Mouse (Mus musculus) kidney, embryonic 14.5 days (tissue): ENCODE measurements at regions not wholly inside any gene's neighbourhood (a gene's known extent, or its start where the extent isn't known, plus 50 kb on each side); places are given as distances from the start of the nearest gene placed in this dataset.

Experiments
- ATAC-seq: fragments of 200-750 bp; cut with Nextera tagmentation; 2 replicates; pipeline ENCODE4 v1.8.0; 2017; ENCODE audit warnings: moderate number of reproducible peaks, mild to moderate bottlenecking, moderate TSS enrichment, moderate library complexity; ENCODE audit not compliant: low FRiP score, low TSS enrichment
- H3K27ac ChIP-seq: fragments of 300-500 bp; sonication (generic); 2 replicates; pipeline ENCODE4 v1.5.1; 2014; ENCODE audit warnings: low read depth, mild to moderate bottlenecking, low read length, moderate library complexity, mixed read lengths
- H3K27me3 ChIP-seq: fragments of 300-500 bp; sonication (generic); 2 replicates; pipeline ENCODE4 v1.6.1; 2014; ENCODE audit warnings: mild to moderate bottlenecking, low read length; ENCODE audit not compliant: control insufficient read depth, insufficient read depth
- H3K36me3 ChIP-seq: fragments of 300-500 bp; sonication (generic); 2 replicates; pipeline ENCODE4 v1.6.1; 2014; ENCODE audit warnings: low read length, mixed read lengths; ENCODE audit not compliant: control insufficient read depth, insufficient read depth
- H3K4me1 ChIP-seq: fragments of 300-500 bp; sonication (generic); 2 replicates; pipeline ENCODE4 v1.6.1; 2014; ENCODE audit warnings: low read length, mixed read lengths; ENCODE audit not compliant: control insufficient read depth, insufficient read depth
- H3K4me2 ChIP-seq: fragments of 300-500 bp; sonication (generic); replicated peaks from 2 replicates; pipeline ENCODE4 v1.6.1; 2014; ENCODE audit warnings: low read depth, mild to moderate bottlenecking, low read length
- H3K4me3 ChIP-seq: fragments of 300-500 bp; sonication (generic); 2 replicates; pipeline ENCODE4 v1.5.1; 2014; ENCODE audit warnings: mild to moderate bottlenecking, low read length
- H3K9ac ChIP-seq: fragments of 300-500 bp; sonication (generic); 2 replicates; pipeline ENCODE4 v1.6.1; 2014; ENCODE audit warnings: low read depth, mild to moderate bottlenecking, low read length, moderate library complexity
- H3K9me3 ChIP-seq: fragments of 300-500 bp; sonication (generic); 2 replicates; pipeline ENCODE4 v1.6.1; 2016; ENCODE audit warnings: low read length; ENCODE audit not compliant: control insufficient read depth
- WGBS: fragments of 180-500 bp; shearing (Covaris S2); extraction: QIAGEN DNeasy Blood & Tissue Kit; methylation state at CpG from one replicate; pipeline ENCODE4 v1.1.7; 2014; 5-methylcytosine and 5-hydroxymethylcytosine counted together

- Histone ChIP-seq H3K4me3 (no peak overlapping the region), H3K9ac (no peak overlapping the region), H3K4me1 (no peaks in the 10 kb centered on the region), H3K36me3 (no peaks in the 10 kb centered on the region), H3K27me3 (no peaks in the 10 kb centered on the region), H3K9me3 (no peaks in the 10 kb centered on the region), H3K4me2 (no peak overlapping the region), H3K27ac (no peak overlapping the region)
- 50% methylated on average over 3 of the region's 3 CpGs for WGBS
- ATAC-seq: no peak
These were observed 177.2 kb upstream of the Pard3b start for GRCm38 (mm10) chr1:61461435-61461834.

- Histone ChIP-seq H3K27ac (no peak overlapping the region), H3K9me3 (no peaks in the 10 kb centered on the region), H3K9ac (no peak overlapping the region), H3K27me3 (no peaks in the 10 kb centered on the region), H3K4me3 (no peak overlapping the region), H3K4me1 (no peaks in the 10 kb centered on the region), H3K4me2 (no peak overlapping the region), H3K36me3 (no peaks in the 10 kb centered on the region)
- no peak for ATAC-seq
- 71% methylated on average over 5 of the region's 5 CpGs for WGBS
These were observed 167.9 kb upstream of the Pard3b start for GRCm38 (mm10) chr1:61470617-61471214.

GRCm38 (mm10) chr1:61471779-61472578 is 166.6 kb upstream of the Pard3b start:
- Histone ChIP-seq H3K27ac (no peak overlapping the region), H3K36me3 (no peaks in the 10 kb centered on the region), H3K4me1 (no peaks in the 10 kb centered on the region), H3K27me3 (no peaks in the 10 kb centered on the region), H3K4me2 (no peak overlapping the region), H3K9ac (no peak overlapping the region), H3K9me3 (no peaks in the 10 kb centered on the region), H3K4me3 (no peak overlapping the region)
- 89% methylated on average over 6 of the region's 6 CpGs for WGBS
- no peak for ATAC-seq

GRCm38 (mm10) chr1:61472579-61473242 is 165.9 kb upstream of the Pard3b start:
- Histone ChIP-seq H3K4me1 (no peaks in the 10 kb centered on the region), H3K27me3 (no peaks in the 10 kb centered on the region), H3K4me2 (no peak overlapping the region), H3K27ac (no peak overlapping the region), H3K4me3 (no peak overlapping the region), H3K9ac (no peak overlapping the region), H3K36me3 (no peaks in the 10 kb centered on the region), H3K9me3 (no peaks in the 10 kb centered on the region)
- ATAC-seq: no peak
- WGBS: 80% methylated on average over 13 of the region's 13 CpGs

- Histone ChIP-seq H3K27ac (no peak overlapping the region), H3K27me3 (no peaks in the 10 kb centered on the region), H3K4me3 (no peak overlapping the region), H3K9ac (no peak overlapping the region), H3K4me1 (no peaks in the 10 kb centered on the region), H3K4me2 (no peak overlapping the region), H3K9me3 (no peaks in the 10 kb centered on the region; the same call in 1 of the 2 replicates), H3K36me3 (no peaks in the 10 kb centered on the region)
- ATAC-seq: no peak
- 96% methylated on average over 3 of the region's 3 CpGs for WGBS
These were observed 153.2 kb upstream of the Pard3b start for GRCm38 (mm10) chr1:61485459-61485858.

- Histone ChIP-seq H3K27ac (no peak overlapping the region), H3K4me2 (no peak overlapping the region), H3K4me1 (no peaks in the 10 kb centered on the region), H3K4me3 (no peak overlapping the region), H3K27me3 (no peaks in the 10 kb centered on the region), H3K36me3 (no peaks in the 10 kb centered on the region), H3K9me3 (no peaks in the 10 kb centered on the region), H3K9ac (no peak overlapping the region)
- WGBS: 90% methylated on average over 1 of the region's 1 CpGs
- no peak for ATAC-seq
These were observed 113.7 kb upstream of the Pard3b start for GRCm38 (mm10) chr1:61524886-61525285.

GRCm38 (mm10) chr1:61525881-61526280 is 112.7 kb upstream of the Pard3b start:
- Histone ChIP-seq H3K4me3 (no peak overlapping the region), H3K9me3 (no peaks in the 10 kb centered on the region), H3K4me2 (no peak overlapping the region), H3K9ac (no peak overlapping the region), H3K27ac (no peak overlapping the region), H3K4me1 (0 out of 2 replicates have a peak, but pooled peaks cover 5% of the 10 kb centered on the region), H3K36me3 (no peaks in the 10 kb centered on the region), H3K27me3 (no peaks in the 10 kb centered on the region)
- WGBS: 93% methylated on average over 8 of the region's 8 CpGs
- no peak for ATAC-seq

- Histone ChIP-seq H3K27me3 (no peaks in the 10 kb centered on the region), H3K36me3 (no peaks in the 10 kb centered on the region), H3K4me1 (peaks cover 10% of the 10 kb centered on the region; the same call in 1 of the 2 replicates), H3K4me2 (no peak overlapping the region), H3K4me3 (no peak overlapping the region), H3K9me3 (no peaks in the 10 kb centered on the region), H3K27ac (no peak overlapping the region), H3K9ac (no peak overlapping the region)
- 63% methylated on average over 15 of the region's 15 CpGs for WGBS
- no peak for ATAC-seq
These were observed 109.9 kb upstream of the Pard3b start for GRCm38 (mm10) chr1:61528757-61529156.

GRCm38 (mm10) chr1:61530166-61530565 is 108.5 kb upstream of the Pard3b start:
- Histone ChIP-seq H3K4me3 (no peak overlapping the region), H3K36me3 (no peaks in the 10 kb centered on the region), H3K9me3 (no peaks in the 10 kb centered on the region), H3K4me1 (peaks cover 10% of the 10 kb centered on the region; the same call in 1 of the 2 replicates), H3K27me3 (no peaks in the 10 kb centered on the region), H3K4me2 (no peak overlapping the region), H3K9ac (no peak overlapping the region), H3K27ac (no peak overlapping the region)
- 17% methylated on average over 3 of the region's 3 CpGs for WGBS
- ATAC-seq: no peak
